Mouse (Mus musculus) forebrain, embryonic 12.5 days (tissue): Measurements from ENCODE around the gene Gnb1. TPM values are rescaled to one million over a fixed set of nuclear protein-coding genes. Genes with fewer than 3 reads are reported as not detected.
"Not testable (repeated sequence)": the region's sequence is repeated elsewhere in the genome, so short reads cannot be mapped to it uniquely, and the experiment has no call there.

Experiments used
- ATAC-seq: fragments of 200-750 bp; cut with Nextera tagmentation; 2 replicates; pipeline ENCODE4 v1.8.0; 2017; ENCODE audit warnings: moderate TSS enrichment; ENCODE audit not compliant: low FRiP score
- H3K27ac ChIP-seq: fragments of 300-500 bp; sonication (generic); 2 replicates; pipeline ENCODE4 v1.5.1; 2016; ENCODE audit warnings: mild to moderate bottlenecking
- H3K27me3 ChIP-seq: fragments of 300-500 bp; sonication (generic); 2 replicates; pipeline ENCODE4 v1.6.1; 2016; ENCODE audit warnings: mild to moderate bottlenecking
- H3K36me3 ChIP-seq: fragments of 300-500 bp; sonication (generic); replicated peaks from 2 replicates; pipeline ENCODE4 v1.6.1; 2016; ENCODE audit warnings: mild to moderate bottlenecking
- H3K4me1 ChIP-seq: fragments of 300-500 bp; sonication (generic); 2 replicates; pipeline ENCODE4 v1.6.1; 2016
- H3K4me2 ChIP-seq: fragments of 300-500 bp; sonication (generic); 2 replicates; pipeline ENCODE4 v1.6.1; 2016; ENCODE audit warnings: mild to moderate bottlenecking, moderate library complexity
- H3K4me3 ChIP-seq: fragments of 300-500 bp; sonication (generic); replicated peaks from 2 replicates; pipeline ENCODE4 v1.5.1; 2016; ENCODE audit warnings: mild to moderate bottlenecking
- H3K9ac ChIP-seq: fragments of 300-500 bp; sonication (generic); 2 replicates; pipeline ENCODE4 v1.6.1; 2016; ENCODE audit warnings: mild to moderate bottlenecking
- H3K9me3 ChIP-seq: fragments of 300-500 bp; sonication (generic); 2 replicates; pipeline ENCODE4 v1.6.1; 2016
- WGBS: fragments of 180-500 bp; shearing (Covaris S2); methylation state at CpG from one replicate; pipeline ENCODE4 v1.1.7; 2016; 5-methylcytosine and 5-hydroxymethylcytosine counted together
- polyA plus RNA-seq: library from polyadenylated mRNA; unstranded; fragments of >200 nt; fragmentation: Nextera tagmentation; extraction: Ambion mirVana; gene quantifications from 2 replicates; pipeline ENCODE4 v1.2.1, GENCODE M21; 2016

The Gnb1 gene
- polyA plus RNA-seq, 1 experiment from 2014 or later, result 667 TPM

- H3K36me3 ChIP-seq, result no peaks in the 10 kb centered on the region
- peaks cover 7% of the 10 kb centered on the region for H3K4me1 ChIP-seq
- no peak overlapping the region for H3K9ac ChIP-seq
- H3K4me2 ChIP-seq, result no peak overlapping the region
- no peak overlapping the region for H3K27ac ChIP-seq
- WGBS, result 88% methylated on average over 16 of the region's 16 CpGs
- H3K27me3 ChIP-seq, result peaks cover 16% of the 10 kb centered on the region; the same call in 1 of the 2 replicates
- no peak overlapping the region for H3K4me3 ChIP-seq
- ATAC-seq, result no peak
- no peaks in the 10 kb centered on the region for H3K9me3 ChIP-seq
Measured at GRCm38 (mm10) chr4:155470263-155470953, 20.8 kb upstream of the Gnb1 start.

GRCm38 (mm10) chr4:155470997-155471396 is 20.2 kb upstream of the Gnb1 start:
- Histone ChIP-seq H3K4me3 (no peak overlapping the region), H3K9ac (no peak overlapping the region), H3K4me2 (no peak overlapping the region), H3K9me3 (no peaks in the 10 kb centered on the region), H3K27ac (no peak overlapping the region), H3K27me3 (peaks cover 16% of the 10 kb centered on the region; the same call in 1 of the 2 replicates), H3K36me3 (no peaks in the 10 kb centered on the region), H3K4me1 (peaks cover 7% of the 10 kb centered on the region)
- ATAC-seq, result no peak
- WGBS, result 84% methylated on average over 7 of the region's 7 CpGs

- H3K27me3 ChIP-seq, result peaks cover 16% of the 10 kb centered on the region; the same call in 1 of the 2 replicates
- H3K9ac ChIP-seq, result no peak overlapping the region
- H3K4me2 ChIP-seq, result no peak overlapping the region
- H3K4me3 ChIP-seq, result no peak overlapping the region
- H3K36me3 ChIP-seq, result no peaks in the 10 kb centered on the region
- WGBS, result 91% methylated on average over 7 of the region's 7 CpGs
- H3K4me1 ChIP-seq, result peaks cover 7% of the 10 kb centered on the region
- H3K27ac ChIP-seq, result no peak overlapping the region
- no peak for ATAC-seq
- H3K9me3 ChIP-seq, result no peaks in the 10 kb centered on the region
Measured at GRCm38 (mm10) chr4:155471406-155471805, 19.8 kb upstream of the Gnb1 start.

GRCm38 (mm10) chr4:155472716-155473290 is 18.4 kb upstream of the Gnb1 start:
- 78% methylated on average over 3 of the region's 3 CpGs for WGBS

DNA sequence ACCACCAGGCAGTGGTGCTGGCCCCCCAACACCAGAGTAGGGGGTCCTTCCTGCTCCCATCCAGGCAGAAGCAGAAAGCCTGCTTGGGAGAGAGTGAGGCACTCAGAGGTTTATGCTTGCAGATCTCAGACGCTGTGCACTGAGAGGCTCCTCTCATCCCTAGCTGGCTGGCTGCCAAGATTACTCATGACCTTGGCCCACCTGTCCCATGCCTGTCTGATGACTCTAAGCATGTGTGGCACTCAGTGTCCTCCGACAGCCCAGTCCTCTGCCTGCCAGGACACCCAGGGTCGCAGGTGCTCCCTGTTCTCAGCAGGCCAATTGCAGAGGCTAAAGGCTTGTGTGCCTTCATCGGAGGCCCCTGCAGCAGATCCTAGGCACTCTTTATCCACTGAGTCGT is 17.8 kb upstream of the Gnb1 start:
- WGBS, result 66% methylated on average over 5 of the region's 5 CpGs
- no peaks in the 10 kb centered on the region for H3K36me3 ChIP-seq
- H3K27ac ChIP-seq, result no peak overlapping the region
- H3K4me3 ChIP-seq, result no peak overlapping the region
- peaks cover 7% of the 10 kb centered on the region for H3K4me1 ChIP-seq
- no peak overlapping the region for H3K9ac ChIP-seq
- no peaks in the 10 kb centered on the region for H3K9me3 ChIP-seq
- peaks cover 16% of the 10 kb centered on the region for H3K27me3 ChIP-seq
- no peak overlapping the region for H3K4me2 ChIP-seq
- ATAC-seq, result no peak

More at GRCm38 (mm10) chr4:155472716-155473290, 18.4 kb upstream of the Gnb1 start:
- peaks cover 16% of the 10 kb centered on the region for H3K27me3 ChIP-seq
- H3K27ac ChIP-seq, result no peak overlapping the region
- H3K4me3 ChIP-seq, result no peak overlapping the region
- no peaks in the 10 kb centered on the region for H3K9me3 ChIP-seq
- no peak overlapping the region for H3K4me2 ChIP-seq
- no peaks in the 10 kb centered on the region for H3K36me3 ChIP-seq
- H3K9ac ChIP-seq, result no peak overlapping the region
- ATAC-seq, result no peak
- peaks cover 7% of the 10 kb centered on the region for H3K4me1 ChIP-seq

DNA sequence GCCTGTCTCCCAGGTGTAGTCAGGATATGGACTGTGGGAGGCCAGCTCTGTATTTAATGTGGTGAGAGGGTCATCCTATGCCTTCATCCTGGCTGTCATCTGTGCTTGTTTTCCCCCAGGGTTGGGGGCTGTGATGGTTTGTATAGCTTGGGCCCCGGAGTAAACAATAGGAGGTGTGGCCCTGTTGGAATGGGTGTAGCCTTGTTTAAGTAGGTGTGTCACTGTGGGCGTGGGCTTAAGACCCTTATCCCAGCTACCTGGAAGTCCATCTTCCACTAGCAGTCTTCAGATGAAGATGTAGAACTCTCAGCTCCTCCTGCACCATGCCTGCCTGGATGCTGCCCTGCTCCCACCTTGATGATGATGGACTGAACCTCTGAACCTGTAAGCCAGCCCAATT is 17.4 kb upstream of the Gnb1 start:
- not testable (repeated sequence) for H3K4me2 ChIP-seq, H3K9ac ChIP-seq, H3K9me3 ChIP-seq, H3K36me3 ChIP-seq, ATAC-seq, H3K27ac ChIP-seq, H3K4me1 ChIP-seq, H3K4me3 ChIP-seq
- 56% methylated on average over 2 of the region's 2 CpGs for WGBS
- H3K27me3 ChIP-seq, result peaks cover 14% of the 10 kb centered on the region

DNA sequence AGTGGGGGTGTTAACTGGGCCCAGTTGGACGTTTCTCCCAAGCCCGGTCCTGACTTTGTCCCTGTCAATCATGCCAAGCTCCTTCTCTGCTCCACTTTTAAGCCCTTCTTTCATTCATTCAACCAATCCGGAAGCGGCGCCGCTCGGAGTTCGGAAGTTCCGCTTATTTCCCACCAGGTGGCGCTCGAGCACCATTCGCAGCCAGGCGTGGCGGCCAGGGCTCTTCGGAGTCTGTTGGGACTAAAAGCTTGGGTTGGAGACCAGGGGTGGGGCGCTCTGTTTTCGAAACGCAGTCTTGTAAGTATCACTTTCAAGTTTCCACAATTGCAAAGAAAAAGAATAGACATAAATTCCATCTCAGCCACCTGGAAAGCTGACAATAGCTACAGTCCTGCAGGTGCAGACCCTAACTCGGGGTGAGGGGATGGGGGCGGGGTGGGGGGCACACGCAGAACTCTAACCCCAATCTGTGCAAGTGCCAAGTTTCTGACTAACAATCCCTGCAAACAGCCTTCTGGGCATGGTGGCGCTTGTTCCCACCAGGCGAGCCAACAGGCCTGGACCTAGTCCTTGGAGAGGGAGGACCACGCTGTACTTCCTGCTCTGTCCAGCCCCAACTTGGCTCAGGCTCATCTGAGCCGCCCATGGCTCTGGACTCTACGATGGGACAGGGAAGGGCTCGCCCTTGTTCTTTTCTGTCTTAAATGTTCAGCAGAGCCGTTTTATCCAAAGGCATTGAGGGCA is 9.6 kb upstream of the Gnb1 start:
- H3K4me1 ChIP-seq, result peaks cover 4% of the 10 kb centered on the region; the same call in 1 of the 2 replicates
- H3K27me3 ChIP-seq, result no peaks in the 10 kb centered on the region; the same call in 1 of the 2 replicates
- peak overlapping the region; percentile 36 for H3K4me2 ChIP-seq
- H3K4me3 ChIP-seq, result no peak overlapping the region
- 24% methylated on average over 28 of the region's 28 CpGs for WGBS
- H3K9me3 ChIP-seq, result no peaks in the 10 kb centered on the region
- no peaks in the 10 kb centered on the region for H3K36me3 ChIP-seq
- ATAC-seq, result peak; percentile 75
- H3K27ac ChIP-seq, result no peak overlapping the region
- 0 out of 2 replicates have a peak overlapping the region, but pooled peaks have one; percentile 17 for H3K9ac ChIP-seq

DNA sequence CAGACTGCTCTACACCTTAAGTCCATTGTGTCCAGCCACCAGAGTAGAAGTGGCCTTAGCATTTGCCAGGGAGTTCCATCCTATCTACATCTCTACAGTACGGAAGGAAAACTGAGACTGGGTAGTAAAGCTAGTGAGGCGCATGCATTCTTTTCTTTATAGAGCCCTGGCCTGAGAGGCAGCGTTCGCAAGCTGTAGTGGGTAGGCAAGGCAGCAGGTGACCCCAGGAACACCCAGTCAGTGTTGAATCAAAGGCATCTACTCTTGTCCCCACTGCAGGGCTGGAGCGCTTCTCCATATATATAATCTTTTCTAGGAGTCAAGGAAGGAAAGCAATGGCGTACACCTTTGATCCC is 9.1 kb upstream of the Gnb1 start:
- 92% methylated on average over 6 of the region's 6 CpGs for WGBS
- H3K4me2 ChIP-seq, result no peak overlapping the region

GRCm38 (mm10) chr4:155482733-155483540 is 8.2 kb upstream of the Gnb1 start:
- WGBS, result 58% methylated on average over 8 of the region's 8 CpGs
- no peak overlapping the region for H3K27ac ChIP-seq
- no peaks in the 10 kb centered on the region; the same call in 1 of the 2 replicates for H3K27me3 ChIP-seq
- no peaks in the 10 kb centered on the region for H3K36me3 ChIP-seq
- H3K4me1 ChIP-seq, result peaks cover 8% of the 10 kb centered on the region
- ATAC-seq, result no peak
- no peak overlapping the region for H3K9ac ChIP-seq
- no peak overlapping the region for H3K4me3 ChIP-seq
- H3K9me3 ChIP-seq, result no peaks in the 10 kb centered on the region
- H3K4me2 ChIP-seq, result no peak overlapping the region

More for the DNA sequence above, 9.1 kb upstream of the Gnb1 start:
- Histone ChIP-seq H3K4me3 (no peak overlapping the region), H3K9me3 (no peaks in the 10 kb centered on the region), H3K4me1 (peaks cover 4% of the 10 kb centered on the region; the same call in 1 of the 2 replicates), H3K27me3 (no peaks in the 10 kb centered on the region; the same call in 1 of the 2 replicates), H3K36me3 (no peaks in the 10 kb centered on the region), H3K27ac (no peak overlapping the region), H3K9ac (no peak overlapping the region)
- no peak for ATAC-seq

DNA sequence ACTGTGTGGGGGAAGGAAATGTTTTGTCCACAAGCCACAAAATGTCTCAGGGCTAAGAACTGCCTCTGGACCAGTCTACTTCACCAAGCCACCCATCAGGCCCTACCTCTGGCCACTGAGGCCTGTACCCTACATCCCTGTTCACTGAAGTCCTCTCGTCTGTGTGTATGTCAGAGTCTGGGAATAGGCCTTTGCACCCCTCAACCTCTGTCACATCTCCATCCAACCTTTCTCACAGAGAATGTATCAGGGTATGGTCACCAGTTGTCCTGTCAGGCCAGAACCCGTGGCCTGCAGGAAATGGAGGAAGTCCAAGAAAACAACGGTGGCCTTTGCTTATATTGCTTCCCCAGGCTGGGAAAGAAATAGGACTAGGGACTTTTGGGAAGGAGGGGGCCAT is 5.6 kb upstream of the Gnb1 start:
- Histone ChIP-seq H3K4me2 (no peak overlapping the region), H3K36me3 (no peaks in the 10 kb centered on the region), H3K9me3 (no peaks in the 10 kb centered on the region), H3K4me1 (peaks cover 21% of the 10 kb centered on the region), H3K27ac (no peak overlapping the region), H3K9ac (no peak overlapping the region), H3K4me3 (no peak overlapping the region), H3K27me3 (no peaks in the 10 kb centered on the region)
- 85% methylated on average over 3 of the region's 3 CpGs for WGBS
- ATAC-seq, result no peak

DNA sequence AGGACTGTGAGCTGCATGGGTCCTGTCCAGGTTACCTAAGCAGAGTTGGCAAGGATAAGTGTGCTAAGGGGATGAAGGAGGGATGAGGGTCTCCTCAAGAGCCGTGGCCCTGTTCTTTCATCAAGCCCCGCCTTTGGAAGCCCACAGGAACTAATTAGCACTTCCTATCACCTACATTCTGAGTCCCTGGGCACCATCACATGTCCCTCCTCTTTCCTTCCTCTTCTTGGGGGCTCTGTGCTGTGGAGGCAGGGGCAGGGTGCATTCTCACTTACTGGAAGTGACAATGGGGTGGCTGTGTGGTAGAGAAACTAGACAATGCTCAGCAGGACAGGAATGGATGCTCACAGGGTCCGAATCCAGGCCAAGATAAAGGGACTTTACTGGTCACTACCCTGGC is 3.4 kb upstream of the Gnb1 start:
- H3K36me3 ChIP-seq, result no peaks in the 10 kb centered on the region
- 0 out of 2 replicates have a peak overlapping the region, but pooled peaks have one; percentile 8 for H3K27ac ChIP-seq
- no peaks in the 10 kb centered on the region for H3K27me3 ChIP-seq
- no peak overlapping the region for H3K9ac ChIP-seq
- ATAC-seq, result no peak
- no peaks in the 10 kb centered on the region for H3K9me3 ChIP-seq
- 45% methylated on average over 3 of the region's 3 CpGs for WGBS
- H3K4me3 ChIP-seq, result no peak overlapping the region
- H3K4me1 ChIP-seq, result peaks cover 23% of the 10 kb centered on the region
- no peak overlapping the region for H3K4me2 ChIP-seq
